Mouse (Mus musculus) CH12.LX (cell line): ENCODE results near the gene Pigx. TPM values are rescaled to one million over a fixed set of nuclear protein-coding genes. Genes with fewer than 3 reads are reported as not detected.
A peak's percentile ranks its signal among the peaks of the same experiment; 100 is the strongest.

Source experiments
- DNase-seq: peaks from one replicate; pipeline ENCODE4 v3.0.0-alpha.2; 2013; ENCODE audit errors: extremely low read depth
- H3K27ac ChIP-seq: 2 replicates; pipeline ENCODE4 v1.5.1; 2012; ENCODE audit warnings: low read depth, mild to moderate bottlenecking, control low read depth, moderate library complexity; ENCODE audit not compliant: insufficient read depth
- H3K27me3 ChIP-seq: replicated peaks from 2 replicates; pipeline ENCODE3; 2012; ENCODE audit warnings: inconsistent platforms
- H3K36me3 ChIP-seq, 2 experiments: replicated peaks in 1 of 2; 2 replicates each; pipeline versions ENCODE3 to v1.6.1; 2012; ENCODE audit warnings: inconsistent platforms in 1 of 2, low read length in 1 of 2, mild to moderate bottlenecking in 1 of 2, mixed read lengths in 1 of 2, moderate library complexity in 1 of 2; ENCODE audit not compliant: control insufficient read depth in 1 of 2, insufficient read depth in 1 of 2
- H3K4me1 ChIP-seq, 2 experiments: 2 replicates each; pipeline ENCODE4 v1.6.1; 2012; ENCODE audit warnings: inconsistent platforms in 1 of 2, moderate library complexity in 1 of 2; ENCODE audit not compliant: insufficient read depth in 2 of 2, control insufficient read depth in 1 of 2
- H3K4me2 ChIP-seq: 2 replicates; pipeline ENCODE4 v1.6.1; 2012; ENCODE audit warnings: low read depth, mild to moderate bottlenecking, control low read depth; ENCODE audit not compliant: poor library complexity, insufficient read depth, severe bottlenecking
- H3K4me3 ChIP-seq, 3 experiments: fragments of 150-350 bp in 1 of 3; sonication (generic) in 1 of 3; replicated peaks in 1 of 3; 2 replicates each; pipeline versions ENCODE3 to v1.5.1; 2011 to 2012; ENCODE audit warnings: low read depth in 2 of 3, low read length in 2 of 3, mild to moderate bottlenecking in 2 of 3, moderate library complexity in 2 of 3, control low read depth in 1 of 3, improper control_type of control experiment in 1 of 3, inconsistent platforms in 1 of 3, mixed read lengths in 1 of 3; ENCODE audit not compliant: poor library complexity in 1 of 3
- H3K79me2 ChIP-seq: replicated peaks from 2 replicates; pipeline ENCODE4 v1.6.1; 2012; ENCODE audit warnings: mild to moderate bottlenecking, moderate library complexity; ENCODE audit not compliant: control insufficient read depth, poor library complexity, insufficient read depth, severe bottlenecking; ENCODE audit errors: extremely low read depth
- H3K9ac ChIP-seq: 2 replicates; pipeline ENCODE4 v1.6.1; 2012; ENCODE audit warnings: low read depth, mild to moderate bottlenecking, control low read depth, moderate library complexity; ENCODE audit not compliant: insufficient read depth
- H3K9me3 ChIP-seq: replicated peaks from 2 replicates; pipeline ENCODE3; 2012; ENCODE audit warnings: low read length, inconsistent platforms, mixed read lengths
- CHD1 ChIP-seq: IDR thresholded peaks from 2 replicates; pipeline ENCODE4 v1.6.1; 2012; ENCODE audit warnings: low read depth, low read length, improper control_type of control experiment, inconsistent platforms
- E2F4 ChIP-seq: IDR thresholded peaks from 2 replicates; pipeline ENCODE4 v1.6.1; 2011; ENCODE audit warnings: low read depth, low read length, improper control_type of control experiment; ENCODE audit not compliant: insufficient replicate concordance
- ELF1 ChIP-seq: IDR thresholded peaks from 2 replicates; pipeline ENCODE4 v1.6.1; 2014; ENCODE audit warnings: low read depth, mild to moderate bottlenecking, inconsistent platforms, low read length, improper control_type of control experiment
- EP300 ChIP-seq: IDR thresholded peaks from 2 replicates; pipeline ENCODE4 v1.6.1; 2011; ENCODE audit warnings: low read length, improper control_type of control experiment
- ETS1 ChIP-seq: conservative IDR thresholded peaks from 2 replicates; pipeline ENCODE4 v1.6.1; 2012; ENCODE audit warnings: low read depth, mild to moderate bottlenecking, inconsistent platforms, low read length, improper control_type of control experiment, moderate library complexity
- HCFC1 ChIP-seq: IDR thresholded peaks from 2 replicates; pipeline ENCODE4 v1.6.1; 2012; ENCODE audit warnings: low read depth, mild to moderate bottlenecking, inconsistent platforms, low read length, improper control_type of control experiment
- IRF4 ChIP-seq: IDR thresholded peaks from 2 replicates; pipeline ENCODE4 v1.6.1; 2014; ENCODE audit warnings: low read depth, mild to moderate bottlenecking, inconsistent platforms, low read length, improper control_type of control experiment
- JUN ChIP-seq: IDR thresholded peaks from 2 replicates; pipeline ENCODE4 v1.6.1; 2011; ENCODE audit warnings: low read depth, mild to moderate bottlenecking, low read length, improper control_type of control experiment, moderate library complexity; ENCODE audit not compliant: insufficient read depth
- JUND ChIP-seq: conservative IDR thresholded peaks from 2 replicates; pipeline ENCODE4 v1.6.1; 2011; ENCODE audit warnings: low read depth, low read length, improper control_type of control experiment
- MAX ChIP-seq: IDR thresholded peaks from 2 replicates; pipeline ENCODE4 v1.6.1; 2011; ENCODE audit warnings: low read length, improper control_type of control experiment
- MAZ ChIP-seq: IDR thresholded peaks from 2 replicates; pipeline ENCODE4 v1.6.1; 2012; ENCODE audit warnings: low read depth, mild to moderate bottlenecking, inconsistent platforms, low read length, improper control_type of control experiment, moderate library complexity
- MEF2A ChIP-seq: IDR thresholded peaks from 2 replicates; pipeline ENCODE4 v1.6.1; 2014; ENCODE audit warnings: low read depth, mild to moderate bottlenecking, inconsistent platforms, low read length, improper control_type of control experiment, borderline replicate concordance
- MXI1 ChIP-seq: IDR thresholded peaks from 2 replicates; pipeline ENCODE4 v1.6.1; 2011; ENCODE audit warnings: mild to moderate bottlenecking, low read depth, low read length, improper control_type of control experiment
- MYC ChIP-seq: IDR thresholded peaks from 2 replicates; pipeline ENCODE4 v1.6.1; 2011; ENCODE audit warnings: low read depth, mild to moderate bottlenecking, improper control_type of control experiment, low read length
- NELFE ChIP-seq: IDR thresholded peaks from 2 replicates; pipeline ENCODE4 v1.6.1; 2011; ENCODE audit warnings: low read depth, low read length, improper control_type of control experiment
- NRF1 ChIP-seq: IDR thresholded peaks from 2 replicates; pipeline ENCODE4 v1.6.1; 2014; ENCODE audit warnings: low read depth, mild to moderate bottlenecking, inconsistent platforms, low read length, improper control_type of control experiment, moderate library complexity
- PAX5 ChIP-seq: IDR thresholded peaks from 2 replicates; pipeline ENCODE4 v1.6.1; 2012; ENCODE audit warnings: low read length, inconsistent platforms, mixed read lengths
- POLR2A ChIP-seq: IDR thresholded peaks from 2 replicates; pipeline ENCODE4 v1.6.1; 2011; ENCODE audit warnings: low read depth, mild to moderate bottlenecking, improper control_type of control experiment, low read length
- POLR2AphosphoS2 ChIP-seq: IDR thresholded peaks from 2 replicates; pipeline ENCODE4 v1.6.1; 2011; ENCODE audit warnings: low read depth, low read length, improper control_type of control experiment
- RCOR1 ChIP-seq: conservative IDR thresholded peaks from 2 replicates; pipeline ENCODE4 v1.6.1; 2012; ENCODE audit warnings: low read depth, mild to moderate bottlenecking, inconsistent platforms, low read length, improper control_type of control experiment
- SIN3A ChIP-seq: IDR thresholded peaks from 2 replicates; pipeline ENCODE4 v1.6.1; 2012; ENCODE audit warnings: low read length, improper control_type of control experiment, inconsistent platforms
- TBP ChIP-seq: conservative IDR thresholded peaks from 2 replicates; pipeline ENCODE4 v1.6.1; 2011; ENCODE audit warnings: low read depth, low read length, improper control_type of control experiment
- TCF12 ChIP-seq: IDR thresholded peaks from 2 replicates; pipeline ENCODE4 v1.6.1; 2014; ENCODE audit warnings: low read depth, mild to moderate bottlenecking, inconsistent platforms, low read length, improper control_type of control experiment
- UBTF ChIP-seq: IDR thresholded peaks from 2 replicates; pipeline ENCODE4 v1.6.1; 2012; ENCODE audit warnings: low read depth, mild to moderate bottlenecking, inconsistent platforms, low read length, improper control_type of control experiment, moderate library complexity
- ZC3H11A ChIP-seq: IDR thresholded peaks from 2 replicates; pipeline ENCODE4 v1.6.1; 2012; ENCODE audit warnings: low read depth, mild to moderate bottlenecking, inconsistent platforms, low read length, improper control_type of control experiment
- ZMIZ1 ChIP-seq: IDR thresholded peaks from 2 replicates; pipeline ENCODE4 v1.6.1; 2012; ENCODE audit warnings: low read depth, mild to moderate bottlenecking, inconsistent platforms, low read length, improper control_type of control experiment
- ZNF384 ChIP-seq: IDR thresholded peaks from 2 replicates; pipeline ENCODE4 v1.6.1; 2012; ENCODE audit warnings: low read depth, low read length, improper control_type of control experiment, inconsistent platforms
- dilution Hi-C: fragments of 300-500 bp; cut with MboI; formaldehyde crosslinking; loops from 2 replicates; pipeline ENCODE4 v1.14.3; 2020; ENCODE audit warnings: low sequenced_read_pairs; ENCODE audit not compliant: extremely low pct_unique_long_range_greater_than_20kb, extremely low pct_ligation_motif_present
- in situ Hi-C: fragments of 300-500 bp; cut with MboI; formaldehyde crosslinking; loops from 3 replicates; pipeline ENCODE4 v1.14.3; 2019; ENCODE audit warnings: low sequenced_read_pairs, low pct_ligation_motif_present, low pct_unique_long_range_greater_than_20kb, mixed read lengths
- polyA plus RNA-seq: library from polyadenylated mRNA; unstranded; fragments of >175 nt; gene quantifications from 2 replicates; pipeline ENCODE4 v1.2.1, GENCODE M21; 2012; ENCODE audit warnings: low read depth; ENCODE audit not compliant: insufficient read length
- total RNA-seq, 2 experiments: library from RNA; depleted of rRNA; stranded (reverse); fragments of 300-350 nt in 1 of 2; fragments of >200 nt in 1 of 2; gene quantifications; 2 replicates each; pipeline ENCODE4 v1.2.3; 2012 to 2014

Gene Pigx
- total RNA-seq (2012; rRNA removed) (47.1 and 48.1 TPM in 2 replicates), total RNA-seq (2014; rRNA removed) (83.0 and 94.7 TPM in 2 replicates), polyA plus RNA-seq (46.4 and 48.1 TPM in 2 replicates)

- no peaks in the 10 kb centered on the region for H3K27me3 ChIP-seq
- peak; percentile 53; the same call in 1 of the 2 replicates for TF ChIP-seq POLR2AphosphoS2
- peak; percentile 94 for TF ChIP-seq NRF1
- TF ChIP-seq SIN3A = peak; percentile 87
- TF ChIP-seq MXI1 = peak; percentile 93
- TF ChIP-seq UBTF = peak; percentile 13; the same call in 1 of the 2 replicates
- no peak for TF ChIP-seq CHD1
- TF ChIP-seq MEF2A = 0 out of 2 replicates have a peak, but pooled peaks have one; percentile 35
- peak; percentile 55; the same call in 1 of the 2 replicates for TF ChIP-seq TBP
- peak; percentile 47 for TF ChIP-seq HCFC1
- TF ChIP-seq JUND = no peak
- TF ChIP-seq MAZ = peak; percentile 75; the same call in 1 of the 2 replicates
- TF ChIP-seq POLR2A = peak; percentile 85
- no peak for TF ChIP-seq ETS1
- TF ChIP-seq IRF4 = no peak
- no peak for TF ChIP-seq ZC3H11A
- TF ChIP-seq MYC = no peak
- TF ChIP-seq ZNF384 = no peak
- no peak for TF ChIP-seq MAX
- TF ChIP-seq JUN = no peak
- 0 out of 2 replicates have a peak, but pooled peaks have one; percentile 63 for TF ChIP-seq TCF12
- TF ChIP-seq ZMIZ1 = peak; percentile 32; the same call in 1 of the 2 replicates
- no peak for TF ChIP-seq E2F4
- peak; percentile 58 for TF ChIP-seq ELF1
- no peak for TF ChIP-seq PAX5
- TF ChIP-seq RCOR1 = no peak
- TF ChIP-seq NELFE = peak; percentile 79
- no peak for TF ChIP-seq EP300
- dilution Hi-C loops = no loop called here
Measured at GRCm38 (mm10) chr16:32099638-32100150, at the start of gene Pigx, which contains the start of gene Cep19. TSS of gene Pigx (minus strand) at chr16:32099740. TSS of gene Cep19 (plus strand) at chr16:32099800.

More at GRCm38 (mm10) chr16:32099638-32100150, at the start of gene Pigx, which contains the start of gene Cep19:
- H3K27ac ChIP-seq = 0 out of 2 replicates have a peak within 1 kb of the TSS, but pooled peaks have one; percentile 1
- peak; percentile 90 for DNase-seq
- peak within 1 kb of the TSS; percentile 71 for H3K9ac ChIP-seq
- peak within 1 kb of the TSS; percentile 77 to 99 (median 89) for H3K4me3 ChIP-seq
- in situ Hi-C loops = loop anchor here (10.0 kb wide), 1 partner anchor 365 kb away; no protein-coding TSS in a partner anchor
- peaks cover 1% of the 10 kb centered on the region for H3K9me3 ChIP-seq
- no peaks in the 10 kb centered on the region for H3K79me2 ChIP-seq
- H3K4me1 ChIP-seq = peaks cover 2 to 15% of the 10 kb centered on the region in 2 experiments; a peak in 3 of 4 replicates
- H3K4me2 ChIP-seq = peak within 1 kb of the TSS; percentile 58
- peaks cover 8 to 35% of the 10 kb centered on the region in 2 experiments for H3K36me3 ChIP-seq
